Mouse (Mus musculus): ENCODE measurements around the gene Klc4.

Klc4 gene

GRCm38 (mm10) chr17:46588913-46589312, 56.9 kb downstream of the Klc4 start:
- no peak for DNase-seq (ENCODE audit: low spot score)

DNA sequence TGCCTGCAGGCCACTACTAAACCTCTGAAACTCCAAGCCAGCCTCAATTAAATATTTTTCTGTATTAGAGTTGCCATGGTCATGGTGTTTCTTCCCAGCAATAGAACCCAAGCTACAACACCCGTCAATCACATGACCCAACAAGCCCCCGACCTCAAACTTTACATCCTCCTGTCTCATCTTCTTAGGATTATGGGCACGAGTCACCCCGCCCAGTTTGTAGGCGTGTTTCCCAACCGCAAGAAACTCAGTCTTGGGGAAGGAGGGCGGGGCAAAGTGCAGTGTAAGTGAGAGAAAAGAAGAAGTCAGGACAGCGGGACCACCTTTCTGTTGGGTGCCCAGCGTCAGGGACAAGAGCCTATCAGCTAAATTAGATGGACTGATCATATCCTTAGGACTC, 57.6 kb downstream of the Klc4 start:
- DNase-seq (ENCODE audit: low spot score) = no peak

DNA sequence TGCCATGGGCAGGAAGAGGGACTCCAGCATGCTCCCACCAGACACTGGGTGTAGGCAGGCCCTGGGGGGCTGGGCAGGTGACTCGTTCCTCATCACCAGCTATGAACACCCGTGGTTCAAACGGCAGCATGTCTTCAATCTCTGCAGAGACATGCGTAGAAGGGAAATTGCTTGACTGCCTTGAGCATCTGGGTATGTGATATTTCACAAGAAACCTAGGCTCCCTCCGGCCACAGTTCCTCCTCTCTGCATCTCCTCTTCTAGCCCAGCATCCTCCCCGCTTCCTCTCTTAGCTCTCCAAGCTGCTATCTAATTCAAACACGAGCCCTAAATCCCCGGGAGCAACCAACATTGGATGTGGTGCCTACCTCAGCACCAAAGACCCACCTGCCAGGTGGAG, 59.5 kb downstream of the Klc4 start:
- no peak for DNase-seq (ENCODE audit: low spot score)

Data from MN1 (cell line).